Mouse (Mus musculus) cerebellum, adult 8-10 months (tissue): ENCODE results near the gene Spin2d.
"Not testable (repeated sequence)": the region's sequence is repeated elsewhere in the genome, so short reads cannot be mapped to it uniquely, and the experiment has no call there.

ENCODE experiments used
- DNase-seq: peaks from one replicate; pipeline ENCODE4 v3.0.0; 2022

The Spin2d gene

GRCm38 (mm10) chrX:73176889-73177288 lies at the start of gene Spin2d:
Gene Spin2d, minus strand, starts transcription at chrX:73176989.
- not testable (repeated sequence) for DNase-seq

DNA sequence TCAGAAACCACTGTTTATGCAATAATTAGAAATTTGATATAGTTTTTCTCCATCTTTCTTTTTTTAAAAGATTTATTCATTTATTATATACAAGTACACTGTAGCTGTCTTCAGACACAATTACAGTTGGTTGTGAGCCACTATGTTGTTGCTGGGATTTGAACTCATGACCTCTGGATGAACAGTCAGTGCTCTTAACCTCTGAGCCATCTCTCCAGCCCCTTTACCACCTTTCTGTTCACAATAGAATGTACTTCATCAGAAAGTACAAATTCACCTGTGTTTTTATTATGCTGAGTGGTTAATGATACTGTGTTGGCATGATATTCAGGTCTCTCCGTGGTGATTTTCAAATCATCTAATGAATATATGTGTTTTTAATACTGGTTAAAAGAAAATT lies 48.6 kb upstream of the Spin2d start:
- DNase-seq, result no peak

- DNase-seq, result not testable (repeated sequence)
Measured at GRCm38 (mm10) chrX:73213819-73214564, 37.2 kb upstream of the Spin2d start, which contains the start of gene Xlr4b. Gene Xlr4b, plus strand, starts transcription at chrX:73214333.

GRCm38 (mm10) chrX:73191934-73192333 lies 15.1 kb upstream of the Spin2d start, which contains the start of gene Xlr3b:
Gene Xlr3b, plus strand, starts transcription at chrX:73192207.
- not testable (repeated sequence) for DNase-seq

DNA sequence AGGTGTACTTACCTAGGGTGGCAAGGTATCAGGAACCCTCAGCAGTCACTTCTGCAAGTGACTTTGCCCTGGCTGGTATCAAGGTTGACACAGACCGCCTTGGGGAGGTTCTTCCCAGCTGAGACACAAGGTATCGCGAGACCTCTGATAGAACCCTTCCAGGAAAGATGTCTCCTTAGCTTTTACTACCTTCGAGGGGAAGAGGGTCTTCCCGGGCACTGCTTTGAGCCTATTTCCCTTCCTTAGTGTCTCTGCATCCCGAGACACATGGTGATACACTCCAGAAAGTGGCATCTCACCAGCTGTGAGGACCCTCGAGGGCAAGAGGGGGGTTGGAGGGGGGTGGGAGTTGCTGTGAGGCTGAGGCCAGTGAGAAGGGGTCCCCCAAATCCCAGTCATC lies 27.4 kb downstream of the Spin2d start, which contains the start of gene DXBay18:
TSS of gene DXBay18 (minus strand) at position 101 of the 400 bp plus-strand sequence.
- not testable (repeated sequence) for DNase-seq

DNA sequence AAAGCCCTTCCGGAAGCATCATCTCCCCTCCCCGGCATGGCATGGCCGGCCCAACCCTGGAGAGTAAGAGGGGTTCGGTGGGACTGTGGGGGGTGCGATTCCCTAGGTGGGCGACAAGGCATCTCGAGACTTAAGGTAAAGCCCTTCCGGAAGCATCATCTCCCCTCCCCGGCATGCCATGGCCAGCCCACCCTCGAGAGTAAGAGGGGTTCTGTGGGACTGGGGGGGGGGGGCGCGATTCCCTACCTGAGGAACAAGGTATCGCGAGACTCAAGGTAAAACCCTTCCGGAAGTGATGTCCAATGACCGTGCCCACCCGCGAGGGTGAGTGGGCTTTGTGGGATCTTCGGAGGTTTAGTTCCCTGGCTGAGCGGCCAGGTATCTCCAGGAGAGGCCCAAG lies 28.3 kb downstream of the Spin2d start, which contains the start of gene Xlr5b:
TSS of gene Xlr5b (plus strand) at position 301 of the 400 bp plus-strand sequence.
- DNase-seq, result not testable (repeated sequence)

DNA sequence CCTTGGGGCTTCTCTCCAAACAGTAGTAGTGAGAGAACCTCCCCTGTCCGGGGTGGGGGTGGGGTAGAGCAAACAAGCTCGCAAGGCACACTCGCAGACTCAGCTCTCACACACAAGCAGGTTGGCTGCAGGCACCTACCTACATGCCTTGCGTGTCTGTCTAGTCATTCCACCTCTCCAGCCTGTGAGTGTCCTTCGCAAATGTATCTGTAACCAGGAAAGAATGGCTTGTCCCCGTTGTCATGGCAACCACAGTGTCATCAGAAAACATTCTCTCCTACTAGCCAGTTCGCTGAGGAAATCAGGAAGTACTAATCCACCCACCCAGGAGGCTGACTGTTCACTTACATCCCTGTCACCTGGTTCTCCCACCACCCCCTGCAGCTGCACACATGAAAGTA lies 33.6 kb downstream of the Spin2d start:
- not testable (repeated sequence) for DNase-seq
